In genomic region chr5:135251079-135251454, GRCm38 (mm10) we compare ENCODE assay signal across 8 mouse cellular contexts. TPM values are rescaled to one million over a fixed set of nuclear protein-coding genes. Genes with fewer than 3 reads are reported as not detected.
DNase-seq lines count a peak whose midpoint lies in the region; ATAC-seq and TF ChIP-seq lines count a peak whose summit lies in the region.

Fzd9 (minus strand) TSS chr5:135251230.

- peaks cover 24% of the 10 kb centered on the region for H3K36me3 ChIP-seq in forebrain, embryonic 10.5 days (replicated peaks)
- H3K36me3 ChIP-seq in heart, embryonic 14.5 days (ENCODE audit: control insufficient read depth, insufficient read depth, low read length): peaks cover 15% of the 10 kb centered on the region
- H3K36me3 ChIP-seq in kidney, postnatal 0 days (ENCODE audit: insufficient read depth, low read length): peaks cover 5% of the 10 kb centered on the region; the same call in 1 of the 2 replicates

- peaks cover 94% of the 10 kb centered on the region for H3K4me1 ChIP-seq in forebrain, embryonic 10.5 days
- peaks cover 29 to 43% of the 10 kb centered on the region in 2 experiments for H3K4me1 ChIP-seq in heart, embryonic 14.5 days (ENCODE audit: control insufficient read depth in 2 of 2, insufficient read depth in 2 of 2, low read length in 2 of 2)
- peaks cover 6% of the 10 kb centered on the region; the same call in 1 of the 2 replicates for H3K4me1 ChIP-seq in kidney, postnatal 0 days (replicated peaks; ENCODE audit: insufficient read depth, low read length)

- peak; percentile 88 for ATAC-seq in heart, embryonic 14.5 days (ENCODE audit: insufficient number of reproducible peaks, insufficient read depth, low FRiP score, low read depth)
- peak; percentile 82 for ATAC-seq in kidney, postnatal 0 days (replicated peaks; ENCODE audit: low FRiP score, low read depth)
- peak; percentile 55; the same call in 1 of the 2 replicates for ATAC-seq in monocyte, adult 5-6 weeks (replicated peaks; ENCODE audit: insufficient number of reproducible peaks, low FRiP score, low TSS enrichment, poor library complexity, severe bottlenecking)

- H3K27ac ChIP-seq in forebrain, embryonic 10.5 days: peak within 1 kb of the TSS; percentile 94
- H3K27ac ChIP-seq in heart, embryonic 14.5 days (replicated peaks in 1 of 2; ENCODE audit: control insufficient read depth in 1 of 2, insufficient read depth in 1 of 2, low read depth in 2 of 2, low read length in 2 of 2): no peak within 1 kb of the TSS
- H3K27ac ChIP-seq in kidney, postnatal 0 days: no peak within 1 kb of the TSS

- peaks cover 5% of the 10 kb centered on the region for H3K9me3 ChIP-seq in forebrain, embryonic 10.5 days
- H3K9me3 ChIP-seq in heart, embryonic 14.5 days (ENCODE audit: control insufficient read depth, low read length): peaks cover 2% of the 10 kb centered on the region
- no peaks in the 10 kb centered on the region for H3K9me3 ChIP-seq in kidney, postnatal 0 days (replicated peaks; ENCODE audit: low read length)

- peak; percentile 91 for DNase-seq in B cell, adult 2 months
- peak; percentile 80 for DNase-seq in brain, adult 2 months (ENCODE audit: low read depth, low spot score)
- peak; percentile 89 for DNase-seq in forebrain, embryonic 10.5 days (ENCODE audit: extremely low spot score, low spot score)
- DNase-seq in kidney, postnatal 0 days (ENCODE audit: low spot score): peak; percentile 83
- DNase-seq in liver: peak; percentile 83
- DNase-seq in spleen, postnatal 14 days (ENCODE audit: low spot score in 2 of 2): peak; percentile 73 to 81

- peak within 1 kb of the TSS; percentile 70 for H3K9ac ChIP-seq in heart, embryonic 14.5 days (ENCODE audit: low read length)
- H3K9ac ChIP-seq in kidney, postnatal 0 days (ENCODE audit: low read depth, low read length): peak within 1 kb of the TSS; percentile 32; the same call in 1 of the 2 replicates

- peak within 1 kb of the TSS; percentile 100 for H3K4me2 ChIP-seq in heart, embryonic 14.5 days (ENCODE audit: low read length)
- H3K4me2 ChIP-seq in kidney, postnatal 0 days (ENCODE audit: low read length): peak within 1 kb of the TSS; percentile 91

- TF ChIP-seq CTCF in kidney, postnatal 0 days (IDR thresholded peaks at IDR 0.05; ENCODE audit: low read depth): no peak

- peaks cover 27% of the 10 kb centered on the region for H3K27me3 ChIP-seq in forebrain, embryonic 10.5 days (ENCODE audit: poor library complexity, severe bottlenecking)
- H3K27me3 ChIP-seq in heart, embryonic 14.5 days (ENCODE audit: control insufficient read depth, insufficient read depth, low read length): peaks cover 13% of the 10 kb centered on the region
- 0 out of 2 replicates have a peak, but pooled peaks cover 8% of the 10 kb centered on the region for H3K27me3 ChIP-seq in kidney, postnatal 0 days (ENCODE audit: insufficient read depth, low read length)

- H3K4me3 ChIP-seq in forebrain, embryonic 10.5 days: peak within 1 kb of the TSS; percentile 79
- peak within 1 kb of the TSS; percentile 52 to 58 for H3K4me3 ChIP-seq in heart, embryonic 14.5 days (ENCODE audit: control insufficient read depth in 1 of 2, insufficient read depth in 1 of 2, low read depth in 1 of 2, low read length in 2 of 2)
- H3K4me3 ChIP-seq in kidney, postnatal 0 days (replicated peaks; ENCODE audit: low read depth, low read length): peak within 1 kb of the TSS; percentile 46

- WGBS in forebrain, embryonic 10.5 days: under 1% methylated on average over 51 of the region's 51 CpGs
- WGBS in heart, embryonic 14.5 days: 1% methylated on average over 44 of the region's 51 CpGs
- under 1% methylated on average over 50 of the region's 51 CpGs for WGBS in kidney, postnatal 0 days

RNA-seq across cellular contexts. Expression of gene Fzd9, which starts in this region (rescaled TPM):
- polyA plus RNA-seq in forebrain, embryonic 10.5 days (2016; fragmentation: Nextera tagmentation; extraction: Ambion mirVana): 13.6 and 14.1 TPM in 2 replicates
- 5.2 and 5.8 TPM in 2 replicates for polyA plus RNA-seq in heart, embryonic 14.5 days (2014; fragmentation: Nextera tagmentation; extraction: Ambion mirVana)
- polyA plus RNA-seq in kidney, postnatal 0 days (2015; fragmentation: Nextera tagmentation; extraction: Ambion mirVana): 0.65 and 0.93 TPM in 2 replicates
- total RNA-seq in monocyte, adult 5-6 weeks (2017): not detected in 3 replicates

Comparison
In these comparisons a context has a peak if more than half of its experiments do, and no peak if none do; other contexts are left out.
1. Peak in DNase-seq, ATAC-seq, H3K4me3 ChIP-seq, H3K9ac ChIP-seq and H3K4me2 ChIP-seq in kidney, postnatal 0 days; RNA of the gene not detected or under 1 TPM.
2. Peak in ATAC-seq in monocyte, adult 5-6 weeks; RNA of the gene not detected or under 1 TPM.